In genomic region chr1:194946467-194946866, GRCm38 (mm10) we compare ENCODE assay signal across 23 mouse cellular contexts. TPM values are rescaled to one million over a fixed set of nuclear protein-coding genes. Genes with fewer than 3 reads are reported as not detected.
DNase-seq lines count a peak whose midpoint lies in the region; ATAC-seq and TF ChIP-seq lines count a peak whose summit lies in the region.
"Had no signal": no experiment of that assay in that cellular context is flagged by ENCODE, and none has a peak within 500 bp of the region (broad histone marks: within the 10 kb centered on the region; RNA-seq: fewer than 3 reads in every experiment).

No protein-coding gene starts in this region.

- no peak overlapping the region for H3K4me2 ChIP-seq in midbrain, embryonic 11.5 days
- H3K4me2 ChIP-seq in hindbrain, embryonic 14.5 days (replicated peaks) = no peak overlapping the region
- H3K4me2 ChIP-seq: embryonic facial prominence, embryonic 12.5 days; heart, embryonic 11.5 days; heart, embryonic 15.5 days; hindbrain, embryonic 12.5 days had no signal

- DNase-seq in left cerebral cortex, adult 2 months (ENCODE audit: extremely low spot score in 1 of 2, low spot score in 2 of 2) = no peak
- DNase-seq in left cerebral cortex, adult 8-10 months (ENCODE audit: low spot score in 2 of 2) = no peak
- no peak for DNase-seq in midbrain, embryonic 11.5 days (ENCODE audit: low spot score, missing footprints)
- DNase-seq in hindbrain, embryonic 14.5 days (ENCODE audit: low spot score) = no peak
- DNase-seq: adrenal gland, adult 8-10 months; adrenal gland, postnatal 36 days; B cell, adult 2 months; cerebellum, adult 2 months; cerebellum, postnatal 10 days; embryo, embryonic 11 days; gastrocnemius, postnatal 14 days; heart, adult 18-20 months; heart, postnatal 14 days had no signal

- no peaks in the 10 kb centered on the region for H3K36me3 ChIP-seq in midbrain, embryonic 11.5 days (ENCODE audit: control insufficient read depth, insufficient read depth, low read length)
- no peaks in the 10 kb centered on the region for H3K36me3 ChIP-seq in hindbrain, embryonic 14.5 days (replicated peaks; ENCODE audit: control insufficient read depth, insufficient read depth)
- H3K36me3 ChIP-seq: embryonic facial prominence, embryonic 12.5 days; G1E; heart, embryonic 15.5 days; hindbrain, embryonic 12.5 days had no signal

- no peak for TF ChIP-seq CTCF in left cerebral cortex, adult 2 months (IDR thresholded peaks at IDR 0.05)

- intact Hi-C loops in left cerebral cortex, adult 2 months (cut with DNase I) = no loop called here

- H3K27me3 ChIP-seq in midbrain, embryonic 11.5 days (ENCODE audit: control insufficient read depth, insufficient read depth, low read length) = no peaks in the 10 kb centered on the region
- H3K27me3 ChIP-seq in hindbrain, embryonic 14.5 days (ENCODE audit: control insufficient read depth, insufficient read depth, low read length) = no peaks in the 10 kb centered on the region
- H3K27me3 ChIP-seq: embryonic facial prominence, embryonic 12.5 days; heart, embryonic 15.5 days; hindbrain, embryonic 12.5 days had no signal

- H3K9ac ChIP-seq in midbrain, embryonic 11.5 days (ENCODE audit: low read length) = no peak overlapping the region
- H3K9ac ChIP-seq in hindbrain, embryonic 14.5 days = no peak overlapping the region
- H3K9ac ChIP-seq: embryonic facial prominence, embryonic 12.5 days; heart, embryonic 15.5 days; hindbrain, embryonic 12.5 days had no signal

- H3K4me1 ChIP-seq in midbrain, embryonic 11.5 days (ENCODE audit: control insufficient read depth, insufficient read depth, low read length) = no peaks in the 10 kb centered on the region
- H3K4me1 ChIP-seq in hindbrain, embryonic 14.5 days (replicated peaks; ENCODE audit: control insufficient read depth, insufficient read depth, low read length) = no peaks in the 10 kb centered on the region
- H3K4me1 ChIP-seq: hindbrain, embryonic 12.5 days had no signal

- H3K4me3 ChIP-seq in left cerebral cortex, adult 2 months = no peak overlapping the region
- no peak overlapping the region for H3K4me3 ChIP-seq in midbrain, embryonic 11.5 days (ENCODE audit: low read depth, low read length)
- H3K4me3 ChIP-seq in hindbrain, embryonic 14.5 days (replicated peaks; ENCODE audit: low read length) = no peak overlapping the region
- H3K4me3 ChIP-seq: embryonic facial prominence, embryonic 12.5 days; heart, embryonic 15.5 days; hindbrain, embryonic 12.5 days had no signal

- H3K9me3 ChIP-seq in midbrain, embryonic 11.5 days (ENCODE audit: control insufficient read depth, low read length) = no peaks in the 10 kb centered on the region
- no peaks in the 10 kb centered on the region for H3K9me3 ChIP-seq in hindbrain, embryonic 14.5 days (ENCODE audit: control insufficient read depth, low read length)
- H3K9me3 ChIP-seq: embryonic facial prominence, embryonic 12.5 days; G1E; heart, embryonic 15.5 days; hindbrain, embryonic 12.5 days had no signal

- peak; percentile 59 for ATAC-seq in common myeloid progenitor, adult 5-6 weeks (replicated peaks; ENCODE audit: low read depth, poor library complexity, severe bottlenecking)
- ATAC-seq in hematopoietic stem cell, adult 5-6 weeks (replicated peaks in 1 of 2; ENCODE audit: insufficient read depth in 1 of 2, low FRiP score in 2 of 2, low TSS enrichment in 1 of 2, low read depth in 1 of 2, poor library complexity in 2 of 2, severe bottlenecking in 2 of 2) = peak; percentile 47 to 60
- no peak for ATAC-seq in midbrain, embryonic 11.5 days (ENCODE audit: low FRiP score)
- ATAC-seq in hindbrain, embryonic 14.5 days (ENCODE audit: low FRiP score) = no peak
- ATAC-seq: CD4-positive, CD25-positive, alpha-beta regulatory T cell, adult 4 months; forebrain, embryonic 16.5 days; hindbrain, postnatal 0 days had no signal

- peak overlapping the region; percentile 16; the same call in 1 of the 2 replicates for H3K27ac ChIP-seq in left cerebral cortex, adult 2 months
- no peak overlapping the region for H3K27ac ChIP-seq in midbrain, embryonic 11.5 days (ENCODE audit: low read depth, low read length)
- H3K27ac ChIP-seq in hindbrain, embryonic 14.5 days = no peak overlapping the region
- H3K27ac ChIP-seq: embryonic facial prominence, embryonic 12.5 days; heart, embryonic 15.5 days; hindbrain, embryonic 12.5 days; hindbrain, postnatal 0 days had no signal

- WGBS in midbrain, embryonic 11.5 days = 97% methylated on average over 1 of the region's 1 CpGs
- WGBS in hindbrain, embryonic 14.5 days = 91% methylated on average over 1 of the region's 1 CpGs

RNA-seq across cellular contexts. Expression of gene Cd34, which starts 7.8 kb away (rescaled TPM):
- total RNA-seq in left cerebral cortex, adult 2 months (2021) = 10 to 100 TPM; 57.8 to 66.1 TPM
- 10 to 100 TPM; 58.3 to 75.9 (median 69.7) TPM for total RNA-seq in left cerebral cortex, adult 8-10 months (2022)
- 546 and 601 TPM in 2 replicates for total RNA-seq in common myeloid progenitor, adult 5-6 weeks (2017)
- total RNA-seq in hematopoietic stem cell, adult 5-6 weeks (2017) = 809 and 896 TPM in 2 replicates
- polyA plus RNA-seq in midbrain, embryonic 11.5 days (2014; fragmentation: Nextera tagmentation; extraction: Ambion mirVana) = 51.3 and 54.5 TPM in 2 replicates
- 38.3 and 38.6 TPM in 2 replicates for polyA plus RNA-seq in hindbrain, embryonic 14.5 days (2014; fragmentation: Nextera tagmentation; extraction: Ambion mirVana)

Comparison
In these comparisons a context has a peak if more than half of its experiments do, and no peak if none do; other contexts are left out.
1. ATAC-seq: peak in common myeloid progenitor, adult 5-6 weeks (single experiment) and hematopoietic stem cell, adult 5-6 weeks (2 of 2); none in midbrain, embryonic 11.5 days (single experiment) and hindbrain, embryonic 14.5 days (single experiment).